Mouse (Mus musculus) ES-Bruce4 (cell line): ENCODE data around the gene Trim38. TPM values are rescaled to one million over a fixed set of nuclear protein-coding genes. Genes with fewer than 3 reads are reported as not detected.
"Not testable (repeated sequence)": the region's sequence is repeated elsewhere in the genome, so short reads cannot be mapped to it uniquely, and the experiment has no call there.

Experiments
- H3K27ac ChIP-seq: 2 replicates; pipeline ENCODE4 v1.5.1; 2012; ENCODE audit warnings: low read length, inconsistent platforms; ENCODE audit not compliant: insufficient read depth
- H3K27me3 ChIP-seq: 2 replicates; pipeline ENCODE4 v1.6.1; 2012; ENCODE audit warnings: mild to moderate bottlenecking, low read length, inconsistent platforms; ENCODE audit not compliant: control insufficient read depth, poor library complexity, insufficient read depth, severe bottlenecking
- H3K36me3 ChIP-seq: 2 replicates; pipeline ENCODE4 v1.6.1; 2012; ENCODE audit warnings: inconsistent platforms, mild to moderate bottlenecking, low read length, moderate library complexity; ENCODE audit not compliant: control insufficient read depth, poor library complexity, insufficient read depth, severe bottlenecking
- H3K4me1 ChIP-seq: one replicate; pipeline ENCODE4 v1.8.1; 2011; ENCODE audit warnings: low read length; ENCODE audit not compliant: control insufficient read depth, insufficient read depth
- H3K4me3 ChIP-seq: 2 replicates; pipeline ENCODE4 v1.5.1; 2011; ENCODE audit warnings: low read depth, mild to moderate bottlenecking, low read length
- H3K9ac ChIP-seq: 2 replicates; pipeline ENCODE4 v1.6.1; 2012; ENCODE audit warnings: low read depth, mild to moderate bottlenecking, inconsistent platforms; ENCODE audit not compliant: poor library complexity, severe bottlenecking
- H3K9me3 ChIP-seq: replicated peaks from 2 replicates; pipeline ENCODE4 v1.6.1; 2012; ENCODE audit warnings: mild to moderate bottlenecking, low read length, inconsistent platforms; ENCODE audit not compliant: control insufficient read depth, poor library complexity, insufficient read depth, severe bottlenecking
- CTCF ChIP-seq: IDR thresholded peaks from one replicate; pipeline ENCODE4 v1.8.1; 2011; ENCODE audit warnings: low read depth, low read length
- EP300 ChIP-seq: IDR thresholded peaks from 2 replicates; pipeline ENCODE4 v1.6.1; 2011; ENCODE audit warnings: low read depth, low read length; ENCODE audit not compliant: insufficient read depth
- POLR2A ChIP-seq: IDR thresholded peaks from one replicate; pipeline ENCODE4 v1.8.1; 2011; ENCODE audit warnings: low read length; ENCODE audit not compliant: insufficient read depth
- polyA plus RNA-seq: library from polyadenylated mRNA; stranded (reverse); fragments of >200 nt; gene quantifications from 2 replicates; pipeline ENCODE4 v1.2.4, GENCODE M21; 2011; ENCODE audit warnings: low read depth; ENCODE audit not compliant: missing spikeins, insufficient read depth, insufficient read length

Trim38 gene
- polyA plus RNA-seq, 1 experiment = not detected

- Histone ChIP-seq H3K4me1 (no peaks in the 10 kb centered on the region), H3K9me3 (no peaks in the 10 kb centered on the region), H3K4me3 (0 out of 2 replicates have a peak overlapping the region, but pooled peaks have one; percentile 66), H3K9ac (peak overlapping the region; percentile 99), H3K27me3 (no peaks in the 10 kb centered on the region), H3K36me3 (no peaks in the 10 kb centered on the region), H3K27ac (peak overlapping the region; percentile 99)
- no peak for TF ChIP-seq CTCF
- no peak for TF ChIP-seq POLR2A
- TF ChIP-seq EP300 = no peak
These were observed 9.8 kb upstream of the Trim38 start for GRCm38 (mm10) chr13:23759916-23760239.

- Histone ChIP-seq H3K27me3 (no peaks in the 10 kb centered on the region), H3K27ac (peak overlapping the region; percentile 99), H3K4me3 (peak overlapping the region; percentile 66), H3K9ac (peak overlapping the region; percentile 99), H3K4me1 (no peaks in the 10 kb centered on the region), H3K36me3 (no peaks in the 10 kb centered on the region), H3K9me3 (no peaks in the 10 kb centered on the region)
- TF ChIP-seq CTCF (no peak), POLR2A (peak; percentile 43), EP300 (no peak)
These were observed 9.3 kb upstream of the Trim38 start for GRCm38 (mm10) chr13:23760240-23760971.

GRCm38 (mm10) chr13:23760972-23761864, 8.5 kb upstream of the Trim38 start, which contains the start of gene Hist1h4a:
Hist1h4a (minus strand) TSS chr13:23761230.
- H3K36me3 ChIP-seq = no peaks in the 10 kb centered on the region
- no peaks in the 10 kb centered on the region for H3K27me3 ChIP-seq
- TF ChIP-seq CTCF = no peak
- TF ChIP-seq POLR2A = peak; percentile 99
- TF ChIP-seq EP300 = peak; percentile 23; the same call in 1 of the 2 replicates
- H3K27ac ChIP-seq = peak within 1 kb of the TSS; percentile 99
- no peaks in the 10 kb centered on the region for H3K9me3 ChIP-seq
- H3K4me1 ChIP-seq = no peaks in the 10 kb centered on the region
- H3K9ac ChIP-seq = peak within 1 kb of the TSS; percentile 99
- peak within 1 kb of the TSS; percentile 98 for H3K4me3 ChIP-seq

GRCm38 (mm10) chr13:23761871-23762821, 7.6 kb upstream of the Trim38 start, which contains the start of gene Hist1h3a:
Hist1h3a (minus strand) TSS chr13:23762386.
- H3K4me1 ChIP-seq, H3K9me3 ChIP-seq, H3K27me3 ChIP-seq, H3K36me3 ChIP-seq: not testable (repeated sequence)
- Histone ChIP-seq H3K9ac (peak within 1 kb of the TSS; percentile 93), H3K4me3 (peak within 1 kb of the TSS; percentile 98), H3K27ac (peak within 1 kb of the TSS; percentile 99)
- TF ChIP-seq POLR2A = peak; percentile 96

GRCm38 (mm10) chr13:23763242-23763585, 6.5 kb upstream of the Trim38 start:
- TF ChIP-seq CTCF (no peak), EP300 (no peak), POLR2A (no peak)
- Histone ChIP-seq H3K4me1 (no peaks in the 10 kb centered on the region), H3K27ac (peak overlapping the region; percentile 90), H3K9ac (peak overlapping the region; percentile 87), H3K9me3 (no peaks in the 10 kb centered on the region), H3K36me3 (no peaks in the 10 kb centered on the region), H3K4me3 (peak overlapping the region; percentile 59), H3K27me3 (no peaks in the 10 kb centered on the region)
